ENCODE assay signal across 16 mouse cellular contexts in the genomic region with DNA sequence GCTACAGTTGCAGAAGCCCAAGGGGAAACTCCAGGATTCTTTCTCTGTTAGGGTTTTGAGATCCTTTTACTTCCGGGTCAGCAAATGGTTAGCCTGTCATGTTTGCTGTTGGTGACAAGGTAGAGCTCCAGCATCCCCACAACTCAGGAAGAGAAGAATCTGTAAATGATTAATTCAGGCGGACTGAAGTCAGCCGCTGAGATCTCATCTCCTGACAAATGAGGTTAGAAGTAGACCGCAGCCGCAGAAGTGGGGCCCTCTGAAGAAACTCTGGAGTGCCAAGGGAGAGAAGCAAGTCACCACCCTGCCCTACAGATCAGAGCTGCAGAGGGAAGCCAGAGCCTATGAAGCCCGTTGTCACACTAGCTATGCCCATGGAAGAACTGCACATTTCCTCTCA. TPM values are rescaled to one million over a fixed set of nuclear protein-coding genes. Genes with fewer than 3 reads are reported as not detected.
A peak's percentile ranks its signal among the peaks of the same experiment; 100 is the strongest.
DNase-seq lines count a peak whose midpoint lies in the region; ATAC-seq lines count a peak whose summit lies in the region.
"Had no signal": no experiment of that assay in that cellular context is flagged by ENCODE, and none has a peak within 500 bp of the region (broad histone marks: within the 10 kb centered on the region; RNA-seq: fewer than 3 reads in every experiment).

No protein-coding gene starts in this region.

- 56% methylated on average over 6 of the region's 6 CpGs for WGBS in intestine, embryonic 15.5 days
- WGBS in intestine, embryonic 16.5 days, result 49% methylated on average over 6 of the region's 6 CpGs

- no peak overlapping the region for H3K9ac ChIP-seq in intestine, embryonic 15.5 days
- H3K9ac ChIP-seq in intestine, embryonic 16.5 days (ENCODE audit: low read depth, low read length), result no peak overlapping the region
- H3K9ac ChIP-seq: forebrain, embryonic 13.5 days; forebrain, postnatal 0 days; heart, embryonic 13.5 days had no signal

- H3K4me1 ChIP-seq in intestine, embryonic 15.5 days (replicated peaks), result no peaks in the 10 kb centered on the region
- no peaks in the 10 kb centered on the region for H3K4me1 ChIP-seq in intestine, embryonic 16.5 days (ENCODE audit: control insufficient read depth, insufficient read depth, low read length)
- H3K4me1 ChIP-seq: embryonic facial prominence, embryonic 10.5 days; forebrain, embryonic 13.5 days had no signal

- peak; percentile 82 for ATAC-seq in intestine, embryonic 15.5 days
- peak; percentile 53 for ATAC-seq in intestine, embryonic 16.5 days
- ATAC-seq: forebrain, embryonic 13.5 days; forebrain, postnatal 0 days had no signal

- no peaks in the 10 kb centered on the region for H3K36me3 ChIP-seq in intestine, embryonic 15.5 days
- H3K36me3 ChIP-seq in intestine, embryonic 16.5 days (ENCODE audit: control insufficient read depth, insufficient read depth, low read length), result no peaks in the 10 kb centered on the region
- H3K36me3 ChIP-seq: embryonic facial prominence, embryonic 10.5 days; heart, embryonic 13.5 days had no signal

- no peak overlapping the region for H3K4me2 ChIP-seq in intestine, embryonic 15.5 days (replicated peaks)
- no peak overlapping the region for H3K4me2 ChIP-seq in intestine, embryonic 16.5 days (ENCODE audit: low read depth, low read length)
- H3K4me2 ChIP-seq: forebrain, embryonic 13.5 days; heart, embryonic 13.5 days had no signal

- peak; percentile 14 to 22 for DNase-seq in kidney, adult 8-10 months
- no peak for DNase-seq in kidney, postnatal 14 days
- DNase-seq in yolk sac, embryonic 10.5 days (ENCODE audit: low spot score), result peak; percentile 38
- no peak for DNase-seq in left cerebral cortex, postnatal 10 days (ENCODE audit: extremely low spot score in 1 of 2, low spot score in 2 of 2)
- DNase-seq: adrenal gland, adult 2 months; adrenal gland, postnatal 36 days; cerebellum, adult 2 months; cerebellum, postnatal 10 days; forebrain, postnatal 0 days; gastrocnemius, postnatal 14 days; heart, postnatal 36 days had no signal

- H3K27me3 ChIP-seq in intestine, embryonic 15.5 days (replicated peaks), result no peaks in the 10 kb centered on the region
- no peaks in the 10 kb centered on the region for H3K27me3 ChIP-seq in intestine, embryonic 16.5 days (replicated peaks; ENCODE audit: control insufficient read depth, insufficient read depth, low read length)
- H3K27me3 ChIP-seq: forebrain, embryonic 13.5 days had no signal

- intact Hi-C loops in left cerebral cortex, postnatal 10 days (cut with DNase I), result no loop called here

- H3K9me3 ChIP-seq in intestine, embryonic 15.5 days, result no peaks in the 10 kb centered on the region
- H3K9me3 ChIP-seq in intestine, embryonic 16.5 days (ENCODE audit: control insufficient read depth, low read length), result no peaks in the 10 kb centered on the region
- H3K9me3 ChIP-seq: embryonic facial prominence, embryonic 10.5 days; forebrain, embryonic 13.5 days; heart, embryonic 13.5 days had no signal

- H3K4me3 ChIP-seq in intestine, embryonic 15.5 days (replicated peaks), result no peak overlapping the region
- H3K4me3 ChIP-seq in intestine, embryonic 16.5 days (ENCODE audit: low read length), result no peak overlapping the region
- H3K4me3 ChIP-seq: embryonic facial prominence, embryonic 10.5 days; forebrain, embryonic 13.5 days; heart, embryonic 13.5 days had no signal

- no peak overlapping the region for H3K27ac ChIP-seq in intestine, embryonic 15.5 days
- H3K27ac ChIP-seq in intestine, embryonic 16.5 days (ENCODE audit: low read length), result no peak overlapping the region
- H3K27ac ChIP-seq: embryonic facial prominence, embryonic 10.5 days; forebrain, embryonic 13.5 days; heart, embryonic 13.5 days had no signal

RNA-seq across cellular contexts. Expression of a gene that starts 37.4 kb away (rescaled TPM):
- 2.6 and 2.9 TPM in 2 replicates for polyA plus RNA-seq in intestine, embryonic 15.5 days (2015; fragmentation: Nextera tagmentation; extraction: Ambion mirVana)
- polyA plus RNA-seq in intestine, embryonic 16.5 days (2015; fragmentation: Nextera tagmentation; extraction: Ambion mirVana), result 2.1 and 2.2 TPM in 2 replicates
- 10 to 100 TPM; 78.2 to 82.1 TPM for total RNA-seq in left cerebral cortex, postnatal 10 days (2021)

Comparison
In these comparisons a context has a peak if more than half of its experiments do, and no peak if none do; other contexts are left out.
1. DNase-seq: peak in kidney, adult 8-10 months (2 of 2) and yolk sac, embryonic 10.5 days (single experiment); none in kidney, postnatal 14 days (single experiment) and left cerebral cortex, postnatal 10 days (0 of 2).